Mouse (Mus musculus) cortical plate, adult 2 months (tissue): ENCODE measurements around the gene Cnn3.

ENCODE experiments used
- CTCF ChIP-seq: fragments of 200-500 bp; IDR thresholded peaks from 2 replicates; pipeline ENCODE4 v1.5.1; 2011; ENCODE audit warnings: mild to moderate bottlenecking, control low read depth, low read length; ENCODE audit not compliant: insufficient read depth; ENCODE audit errors: extremely low read depth
- POLR2A ChIP-seq: fragments of 200-500 bp; IDR thresholded peaks from 2 replicates; pipeline ENCODE4 v1.6.1; 2011; ENCODE audit warnings: mild to moderate bottlenecking, low read length, control low read depth; ENCODE audit not compliant: insufficient read depth; ENCODE audit errors: extremely low read depth

DNA sequence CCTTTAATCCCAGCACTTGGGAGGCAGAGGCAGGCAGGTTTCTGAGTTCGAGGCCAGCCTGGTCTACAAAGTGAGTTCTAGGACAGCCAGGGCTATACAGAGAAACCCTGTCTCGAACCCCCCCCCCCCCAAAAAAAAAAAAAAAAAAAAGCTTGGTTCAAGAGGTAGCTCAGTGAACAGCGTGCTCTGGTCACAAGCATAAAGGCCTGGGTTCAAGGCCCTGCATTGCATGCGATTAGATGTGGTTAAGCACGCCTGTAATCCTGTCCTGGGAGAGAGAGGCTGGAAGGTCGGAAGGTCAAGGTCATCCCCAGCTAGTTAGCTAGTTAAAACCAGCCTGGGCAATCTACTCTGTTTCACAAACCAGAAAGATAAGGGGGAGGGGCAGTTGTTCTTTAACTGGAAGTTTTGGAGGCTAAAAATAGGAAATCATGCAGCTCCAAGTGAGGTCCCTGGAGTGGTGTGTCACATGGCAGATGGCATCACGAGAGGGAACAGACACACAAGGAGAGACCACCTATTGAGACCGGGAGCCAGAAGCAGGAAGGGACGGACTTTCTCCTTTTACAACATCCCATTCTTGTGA lies 7.4 kb upstream of the Cnn3 start:
- TF ChIP-seq CTCF, result no peak
- TF ChIP-seq POLR2A, result no peak
